Mouse (Mus musculus) MEL-GATA-1-ER (cell line): Measurements from ENCODE around the gene Slc38a4.

Experiments
- DNase-seq: peaks from one replicate; pipeline ENCODE4 v3.0.0-alpha.2; 2012; ENCODE audit warnings: low read depth; ENCODE audit errors: extremely low read depth

Gene Slc38a4

GRCm38 (mm10) chr15:97054767-97055489 lies 828 bp downstream of the Slc38a4 start:
- DNase-seq = no peak

- no peak for DNase-seq
Observed at GRCm38 (mm10) chr15:97054131-97054530, 1.6 kb downstream of the Slc38a4 start.

GRCm38 (mm10) chr15:97050436-97050835 lies 5.3 kb downstream of the Slc38a4 start:
- DNase-seq = no peak

- DNase-seq = no peak
Observed at GRCm38 (mm10) chr15:97050011-97050410, 5.7 kb downstream of the Slc38a4 start.

- no peak for DNase-seq
Observed at GRCm38 (mm10) chr15:97049281-97049841, 6.4 kb downstream of the Slc38a4 start.

GRCm38 (mm10) chr15:97048267-97048666 lies 7.5 kb downstream of the Slc38a4 start:
- no peak for DNase-seq

GRCm38 (mm10) chr15:97043921-97044320 lies 11.8 kb downstream of the Slc38a4 start:
- DNase-seq = no peak

GRCm38 (mm10) chr15:97042001-97042491 lies 13.7 kb downstream of the Slc38a4 start:
- DNase-seq = no peak

GRCm38 (mm10) chr15:97041182-97041581 lies 14.6 kb downstream of the Slc38a4 start:
- no peak for DNase-seq

GRCm38 (mm10) chr15:97037710-97038109 lies 18.0 kb downstream of the Slc38a4 start:
- no peak for DNase-seq

GRCm38 (mm10) chr15:97035892-97036291 lies 19.9 kb downstream of the Slc38a4 start:
- no peak for DNase-seq

- DNase-seq = no peak
Observed at GRCm38 (mm10) chr15:97033485-97033991, 22.2 kb downstream of the Slc38a4 start.

- DNase-seq = no peak
Observed at GRCm38 (mm10) chr15:97031886-97032285, 23.9 kb downstream of the Slc38a4 start.

GRCm38 (mm10) chr15:97030984-97031492 lies 24.7 kb downstream of the Slc38a4 start:
- no peak for DNase-seq

GRCm38 (mm10) chr15:97030136-97030535 lies 25.6 kb downstream of the Slc38a4 start:
- no peak for DNase-seq

GRCm38 (mm10) chr15:97029064-97029791 lies 26.5 kb downstream of the Slc38a4 start:
- DNase-seq = no peak

GRCm38 (mm10) chr15:97028651-97029050 lies 27.1 kb downstream of the Slc38a4 start:
- DNase-seq = no peak

- DNase-seq = no peak
Observed at GRCm38 (mm10) chr15:97028046-97028634, 27.6 kb downstream of the Slc38a4 start.

- no peak for DNase-seq
Observed at GRCm38 (mm10) chr15:97026670-97027069, 29.1 kb downstream of the Slc38a4 start.

GRCm38 (mm10) chr15:97022764-97023163 lies 33.0 kb downstream of the Slc38a4 start:
- DNase-seq = no peak

GRCm38 (mm10) chr15:97022213-97022612 lies 33.5 kb downstream of the Slc38a4 start:
- DNase-seq = no peak
